Mouse (Mus musculus): ENCODE data around the gene BC034090.

Gene BC034090

DNA sequence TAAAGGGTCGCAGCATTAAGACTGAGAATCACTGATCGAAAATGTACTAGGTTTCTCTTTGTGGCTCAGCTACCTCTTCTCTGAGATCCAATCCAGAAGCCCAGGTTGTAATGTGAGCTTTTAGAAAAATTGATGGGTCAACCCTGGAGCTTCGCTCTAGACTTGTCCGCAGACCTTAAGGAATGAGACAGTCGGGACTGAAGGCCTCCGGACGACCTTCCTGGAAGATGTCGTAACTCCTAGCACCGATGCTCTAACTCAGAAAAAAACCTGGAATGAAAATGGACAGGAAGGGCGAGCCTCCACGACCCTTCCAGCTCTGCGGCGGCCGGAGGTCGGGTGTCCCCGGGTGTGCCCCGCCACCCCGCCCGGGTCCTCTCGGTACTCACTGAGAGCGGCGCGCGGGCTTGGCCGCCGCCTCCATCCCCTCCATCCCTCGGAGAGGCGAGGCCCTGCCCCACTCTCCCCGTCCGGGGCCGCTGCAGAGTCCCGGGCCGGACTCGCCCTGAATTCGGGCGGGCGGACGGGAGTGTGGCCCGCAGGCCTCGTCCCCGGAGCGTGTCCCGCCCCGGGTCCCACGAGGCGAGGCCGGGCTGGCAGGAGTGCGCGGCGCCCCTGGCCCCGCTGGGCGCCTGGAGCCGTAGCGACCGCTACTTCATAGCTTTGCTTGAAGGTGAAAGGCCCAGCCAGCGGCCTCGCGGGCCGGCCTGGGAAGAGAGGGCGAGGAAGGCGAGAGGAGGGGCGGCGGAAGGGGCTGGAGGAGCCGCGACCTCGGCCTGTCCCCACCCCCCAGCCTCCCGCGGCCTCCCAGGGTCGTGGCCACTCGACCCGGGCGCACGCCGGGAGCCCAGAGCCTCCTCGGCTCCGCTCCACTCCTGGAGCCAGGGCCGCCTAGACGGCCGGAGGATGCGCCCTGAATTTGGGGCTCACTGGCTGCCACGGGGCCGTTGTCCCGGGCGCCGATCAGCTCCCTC lies at the start of gene BC034090:
Gene BC034090 (minus strand): TSS at position 648 of the 974 bp plus-strand sequence.
- peak; percentile 79 for DNase-seq (ENCODE audit: low spot score)

DNA sequence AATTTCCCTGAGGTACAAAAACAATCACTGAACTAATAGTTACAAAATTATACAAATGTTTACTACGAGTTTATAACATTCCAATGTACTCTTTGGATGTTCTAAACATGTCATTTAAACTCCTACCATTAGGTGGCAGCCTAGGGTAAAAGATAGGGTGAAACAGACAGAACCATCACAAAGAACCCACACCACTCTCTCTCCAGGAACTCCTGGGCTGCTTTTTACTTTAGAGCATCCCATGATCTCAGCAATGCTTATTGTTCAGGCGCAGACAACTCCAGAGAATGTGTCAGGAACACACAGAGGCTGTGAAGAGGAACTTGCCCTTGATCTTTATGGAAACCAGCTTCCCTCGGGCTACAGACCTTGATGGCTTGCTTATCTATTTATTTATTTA lies 49.2 kb upstream of the BC034090 start:
- no peak for DNase-seq (ENCODE audit: low spot score)

DNA sequence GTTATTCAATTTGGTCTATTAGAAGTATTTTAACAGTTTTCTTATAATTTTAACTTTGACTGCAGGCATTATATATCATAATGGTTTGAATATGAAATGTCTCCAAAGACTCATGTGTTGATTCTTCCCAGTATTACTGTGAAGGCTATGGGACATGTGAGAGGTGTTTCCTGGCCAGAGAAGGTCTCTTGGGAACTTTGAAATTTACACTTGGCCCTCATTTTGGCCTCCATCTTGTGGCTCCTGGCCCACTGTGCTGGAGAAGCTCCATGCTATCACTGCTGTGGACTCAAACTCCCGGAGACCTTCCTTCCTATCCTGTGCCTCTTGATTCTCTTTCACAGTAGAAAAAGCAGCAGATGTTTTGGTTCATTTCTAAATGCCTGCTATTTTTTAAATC lies 45.2 kb upstream of the BC034090 start:
- DNase-seq (ENCODE audit: low spot score), result no peak

DNA sequence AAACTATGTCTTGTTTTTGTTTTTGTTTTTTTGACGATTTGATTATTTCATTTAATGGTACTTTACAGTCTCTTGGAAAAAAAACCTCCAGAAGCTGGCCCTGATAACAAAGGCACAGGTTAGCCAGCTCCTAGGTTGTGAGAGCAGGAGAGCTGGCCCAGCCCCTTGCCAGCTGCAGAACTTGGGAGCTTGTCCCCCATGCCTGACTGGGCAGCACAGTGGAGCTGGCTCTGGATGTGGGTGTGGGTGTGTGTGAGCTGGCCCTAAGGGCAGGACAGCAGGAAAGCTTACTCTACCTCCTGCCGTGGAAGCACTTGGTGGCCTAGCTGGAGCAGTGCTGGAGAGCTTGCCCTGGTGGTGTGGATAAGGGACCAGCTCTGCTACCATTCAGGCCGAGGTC lies 43.8 kb upstream of the BC034090 start:
- no peak for DNase-seq (ENCODE audit: low spot score)

DNA sequence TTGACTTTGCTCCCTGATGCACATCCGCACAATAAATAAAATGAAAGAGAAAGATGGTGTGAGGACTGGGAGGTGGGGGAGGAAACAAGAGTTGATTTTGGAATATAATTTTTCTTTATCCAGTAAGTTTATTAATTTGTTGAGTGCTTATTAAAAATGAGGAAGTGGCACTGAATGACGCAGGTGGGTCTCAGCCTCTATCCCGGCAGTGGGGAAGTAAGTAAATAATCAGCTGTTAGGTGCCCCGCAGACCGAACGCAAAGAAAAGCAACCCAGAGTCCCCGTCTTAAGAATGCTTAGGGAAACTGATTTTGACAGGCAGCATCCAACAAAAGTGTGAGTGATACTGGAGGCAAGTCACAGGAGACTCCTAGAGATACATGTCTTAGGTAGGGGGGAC lies 39.6 kb upstream of the BC034090 start:
- no peak for DNase-seq (ENCODE audit: low spot score)

DNA sequence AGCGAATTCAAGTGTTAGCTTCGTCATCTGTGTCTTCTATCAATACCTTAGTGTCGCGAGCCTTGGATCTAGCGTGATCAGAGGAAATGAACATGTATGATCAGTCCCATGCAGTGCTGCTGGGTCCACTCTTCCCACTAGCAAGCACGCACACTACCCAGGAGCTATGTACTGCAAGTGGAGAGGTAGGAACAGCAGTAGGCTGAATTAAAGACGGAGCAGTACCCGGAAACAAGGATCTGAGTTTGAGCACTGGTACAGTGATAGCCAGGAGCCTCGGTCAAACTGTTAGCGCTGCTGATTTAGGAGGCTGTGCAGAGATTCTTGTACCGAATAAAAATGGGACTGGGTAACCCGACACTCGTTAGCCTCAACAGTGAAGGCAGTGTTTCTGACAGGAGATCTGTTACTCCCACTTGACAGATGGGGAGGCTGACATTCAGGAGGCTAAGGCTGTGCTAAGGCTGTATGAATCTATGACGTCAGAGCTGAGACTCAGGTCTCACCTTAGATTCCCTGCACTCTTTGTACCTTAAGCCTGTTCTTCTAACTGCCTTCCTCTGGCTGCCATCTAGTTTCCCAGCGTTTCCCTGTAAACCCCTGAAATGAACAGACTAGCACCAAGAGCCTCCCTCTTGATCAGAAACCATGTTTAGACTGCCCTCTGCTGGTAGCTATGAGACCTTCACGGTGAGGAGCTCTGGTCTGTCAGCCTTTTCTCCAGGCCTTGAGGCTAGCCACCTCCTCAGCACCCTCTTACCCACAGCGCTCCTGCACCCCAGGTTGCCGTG lies 37.0 kb upstream of the BC034090 start:
- peak; percentile 72 for DNase-seq (ENCODE audit: low spot score)

DNA sequence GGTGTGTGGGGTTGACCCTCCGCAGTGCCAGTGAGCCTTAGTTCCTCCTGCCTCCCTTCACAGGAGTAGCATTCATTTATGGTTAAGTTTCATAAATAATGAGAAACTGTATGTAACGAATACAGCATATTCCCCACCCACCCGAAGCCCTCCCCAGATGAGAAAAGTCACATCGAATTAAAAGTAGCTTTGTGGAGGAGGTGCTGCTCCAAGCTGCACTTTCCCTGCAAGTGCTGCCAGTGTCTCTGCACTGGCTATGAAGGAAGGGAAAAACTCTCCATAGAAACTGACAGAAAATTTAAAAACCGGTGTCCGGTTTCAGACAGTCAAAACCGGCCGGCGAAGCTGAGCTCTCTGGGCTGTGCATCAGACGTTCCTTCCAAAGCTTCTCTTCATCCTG lies 36.1 kb upstream of the BC034090 start:
- DNase-seq (ENCODE audit: low spot score), result no peak

DNA sequence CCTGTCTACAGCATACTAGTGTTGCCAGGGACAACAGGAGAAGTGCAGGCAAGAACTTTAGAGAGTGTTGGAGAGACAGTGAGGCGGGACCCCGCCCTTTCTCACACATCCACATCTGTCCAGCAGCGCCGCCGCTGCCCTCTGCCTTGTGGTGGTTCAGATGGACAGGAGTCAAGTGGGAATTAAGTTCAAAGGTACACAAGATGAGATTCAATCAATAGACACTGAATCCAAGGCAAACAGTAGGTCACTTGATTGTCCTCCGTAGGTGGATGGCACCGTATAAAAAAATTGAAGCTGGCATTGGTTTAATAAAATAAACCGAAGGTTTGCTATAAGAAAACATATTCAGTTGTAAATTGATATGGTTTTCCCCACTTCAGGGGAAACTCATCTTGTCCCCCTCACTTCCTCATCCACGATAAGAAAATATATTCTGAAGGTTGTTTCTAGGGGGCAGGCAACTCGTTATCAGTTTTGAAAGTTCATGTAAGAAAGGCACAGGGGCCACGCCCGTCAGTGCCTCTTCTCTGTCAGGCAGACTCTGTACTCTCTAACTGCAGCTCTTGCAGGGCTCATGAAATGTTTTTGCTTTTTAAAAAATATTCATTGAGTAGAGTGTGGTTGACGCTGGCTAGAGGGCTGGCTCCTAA lies 32.3 kb upstream of the BC034090 start:
- no peak for DNase-seq (ENCODE audit: low spot score)

DNA sequence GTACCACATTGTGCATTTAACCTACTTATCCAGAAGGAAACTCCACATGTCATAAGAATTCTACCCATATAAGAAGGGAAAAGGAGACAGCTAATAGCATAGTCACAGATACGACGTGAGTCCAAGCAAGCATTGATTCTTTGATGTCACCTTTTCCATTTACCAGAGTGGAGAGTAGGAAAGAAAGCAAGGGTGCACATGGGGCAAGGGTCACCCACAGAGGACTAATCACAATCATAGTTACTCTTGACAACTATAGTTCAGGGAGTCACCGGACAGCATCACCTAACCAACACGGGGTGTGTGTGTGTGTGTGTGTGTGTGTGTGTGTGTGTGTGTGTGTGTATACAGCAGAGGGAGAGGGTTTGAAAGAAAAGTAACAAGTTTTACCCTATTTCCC lies 31.5 kb upstream of the BC034090 start:
- DNase-seq (ENCODE audit: low spot score), result no peak

DNA sequence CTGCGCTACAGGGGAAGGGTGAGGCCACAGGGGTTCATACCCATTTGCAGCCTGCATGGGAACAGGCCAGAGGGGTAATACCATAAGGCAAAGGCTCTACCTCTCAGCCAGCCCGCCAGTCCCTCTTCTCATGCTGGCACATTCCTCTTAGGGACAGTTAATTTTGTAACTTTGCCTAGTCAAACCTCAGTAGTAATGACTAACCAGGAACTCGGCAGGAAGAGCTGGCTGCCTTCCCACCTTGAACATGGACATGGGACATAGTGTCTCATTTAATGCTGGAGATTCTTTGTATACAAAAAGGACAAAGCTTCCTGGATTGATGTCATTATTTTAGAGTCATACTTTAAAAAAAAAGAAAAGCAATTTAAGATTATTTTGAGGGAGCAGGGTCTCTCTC lies 30.7 kb upstream of the BC034090 start:
- DNase-seq (ENCODE audit: low spot score), result no peak

DNA sequence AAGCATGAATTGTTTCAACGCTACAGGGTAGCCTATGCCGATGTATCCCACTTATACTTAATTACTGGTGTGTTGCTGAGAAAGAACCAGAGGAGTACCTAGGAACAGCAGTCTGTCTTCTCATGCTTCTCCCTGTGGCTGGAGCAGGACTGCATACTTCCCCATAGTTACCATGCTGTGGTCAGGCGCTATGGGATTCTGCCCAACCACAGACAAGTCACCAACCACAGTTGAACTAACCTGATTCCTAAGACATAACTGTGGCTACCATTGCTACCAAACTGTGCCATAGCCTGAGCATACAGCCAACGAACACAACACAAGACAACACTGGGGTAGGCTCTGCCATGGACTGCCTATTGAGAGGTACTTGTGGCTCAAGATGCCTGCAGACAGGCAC lies 28.7 kb upstream of the BC034090 start:
- no peak for DNase-seq (ENCODE audit: low spot score)

DNA sequence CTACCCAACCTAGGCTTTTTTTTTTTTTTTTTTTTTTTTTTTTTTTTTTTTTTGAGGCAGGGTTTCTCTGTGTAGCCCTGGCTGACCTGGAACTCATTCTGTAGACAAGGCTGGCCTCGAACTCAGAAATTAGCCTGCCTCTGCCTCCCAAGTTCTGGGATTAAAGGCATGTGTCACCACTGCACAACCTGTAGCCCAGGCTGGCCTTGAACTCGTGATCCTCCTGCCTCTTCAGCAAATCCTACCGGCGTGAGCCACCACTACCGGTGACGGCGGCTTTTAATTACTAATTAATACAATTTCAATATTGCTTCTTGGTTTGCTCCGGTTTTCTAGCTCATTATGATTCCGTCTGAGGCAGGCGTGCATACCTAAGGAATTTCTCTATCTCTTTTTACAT lies 18.3 kb upstream of the BC034090 start:
- DNase-seq (ENCODE audit: low spot score), result peak; percentile 34

DNA sequence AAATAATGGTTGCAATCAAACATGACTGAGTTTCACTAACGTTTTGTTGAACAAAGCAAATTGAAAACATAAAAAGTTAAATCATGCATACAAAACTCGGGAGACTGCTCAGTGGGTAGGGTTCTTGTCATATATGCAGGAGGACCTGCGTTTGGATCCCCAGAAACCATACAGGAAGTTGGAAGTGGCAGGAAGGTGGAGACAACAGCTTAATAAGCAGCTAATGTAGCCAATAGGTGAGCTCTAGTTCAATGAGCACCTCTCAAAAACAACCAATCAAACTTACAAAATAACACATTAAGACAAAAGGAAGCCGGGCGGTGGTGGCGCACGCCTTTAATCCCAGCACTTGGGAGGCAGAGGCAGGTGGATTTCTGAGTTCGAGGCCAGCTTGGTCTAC lies 10.1 kb upstream of the BC034090 start:
- peak; percentile 16 for DNase-seq (ENCODE audit: low spot score)

DNA sequence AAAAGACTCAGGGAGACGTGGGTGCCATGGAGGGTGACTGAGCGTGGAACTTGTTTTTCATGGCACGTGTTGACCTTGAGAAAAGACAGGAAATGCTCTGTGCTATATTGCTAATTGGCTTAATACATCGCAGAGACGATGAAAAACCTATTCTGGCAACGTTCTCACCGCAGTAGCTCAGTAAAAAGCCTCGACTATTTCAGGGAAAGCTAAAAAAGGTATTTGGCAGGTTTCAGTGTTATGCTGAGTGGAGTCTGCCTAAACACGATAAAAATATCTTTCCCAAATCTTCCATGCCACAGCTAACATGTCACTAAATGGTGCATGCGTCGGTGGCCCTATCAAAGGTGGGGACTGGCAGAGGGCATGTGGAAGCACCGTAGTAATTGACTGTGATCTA lies 8.9 kb upstream of the BC034090 start:
- peak; percentile 16 for DNase-seq (ENCODE audit: low spot score)

DNA sequence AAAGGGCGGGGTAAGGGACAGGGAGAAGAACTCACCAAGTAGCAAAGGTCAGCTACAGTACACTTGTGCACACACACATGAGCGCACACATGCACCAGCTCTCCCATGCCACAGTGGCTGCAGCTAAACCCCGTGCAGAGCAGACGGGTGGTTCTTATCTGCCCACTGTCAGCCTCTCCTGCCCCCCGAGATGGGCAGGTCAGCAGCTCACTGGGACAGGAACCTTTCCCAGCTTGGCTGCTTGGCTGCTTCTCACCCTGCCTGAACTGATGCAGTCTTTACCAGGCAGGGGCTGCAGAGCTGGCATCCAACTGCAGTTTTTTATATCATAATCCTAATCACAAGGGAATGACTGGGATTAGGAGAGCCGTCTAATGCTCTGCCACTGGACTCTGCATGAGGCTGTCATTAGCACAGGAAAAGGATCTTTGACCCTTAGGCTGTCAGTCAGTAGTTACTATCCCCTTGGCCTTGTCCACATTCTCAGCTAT lies 8.4 kb upstream of the BC034090 start:
- DNase-seq (ENCODE audit: low spot score), result peak; percentile 32

DNA sequence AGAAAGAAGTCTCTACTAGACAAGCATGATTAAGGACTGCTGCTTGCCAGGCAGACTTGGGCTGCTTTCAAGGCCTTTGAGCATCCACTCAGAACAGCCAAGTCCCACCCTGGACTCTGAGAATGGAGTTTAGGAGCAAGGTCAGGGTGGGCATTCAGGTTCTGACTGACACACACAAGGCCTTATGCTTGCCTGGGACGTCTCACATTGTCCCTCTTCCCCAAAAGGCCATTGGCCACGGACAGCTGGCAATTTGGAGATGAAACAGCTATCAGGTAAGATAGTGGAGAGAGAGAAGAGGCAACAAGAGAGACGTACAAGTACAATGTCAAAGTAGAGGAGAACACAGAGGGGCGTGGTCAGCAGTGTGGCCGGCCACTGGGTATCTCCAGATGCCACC lies 7.4 kb upstream of the BC034090 start:
- peak; percentile 32 for DNase-seq (ENCODE audit: low spot score)

DNA sequence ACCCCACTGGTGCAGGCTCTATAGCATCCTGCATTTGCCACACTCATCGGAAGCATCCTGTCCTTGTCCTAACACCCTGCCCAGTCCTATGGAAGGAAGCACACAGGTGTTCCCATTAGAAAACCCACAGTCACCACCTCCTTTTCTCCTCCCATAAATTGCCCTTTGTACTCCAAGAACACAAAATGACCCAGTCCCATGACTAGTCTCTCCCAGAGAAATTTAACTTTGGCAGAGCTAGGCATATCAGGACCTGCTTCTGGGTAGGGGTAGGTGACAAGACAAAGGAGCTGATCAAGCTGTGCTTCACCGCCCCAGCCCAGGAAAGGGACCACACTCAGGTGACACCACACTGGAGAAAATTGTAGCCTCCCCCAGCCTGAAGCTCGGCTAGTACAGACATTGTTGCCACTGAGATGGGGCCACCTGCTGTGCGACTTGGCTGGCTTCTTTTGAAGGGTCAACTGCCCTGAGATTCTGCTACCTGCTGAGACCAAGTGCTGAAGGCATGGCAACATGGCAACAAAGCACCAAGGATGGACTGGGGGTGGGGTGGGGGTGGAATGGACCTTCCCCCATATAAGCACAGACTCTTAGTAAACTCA lies 6.4 kb upstream of the BC034090 start:
- peak; percentile 35 for DNase-seq (ENCODE audit: low spot score)

DNA sequence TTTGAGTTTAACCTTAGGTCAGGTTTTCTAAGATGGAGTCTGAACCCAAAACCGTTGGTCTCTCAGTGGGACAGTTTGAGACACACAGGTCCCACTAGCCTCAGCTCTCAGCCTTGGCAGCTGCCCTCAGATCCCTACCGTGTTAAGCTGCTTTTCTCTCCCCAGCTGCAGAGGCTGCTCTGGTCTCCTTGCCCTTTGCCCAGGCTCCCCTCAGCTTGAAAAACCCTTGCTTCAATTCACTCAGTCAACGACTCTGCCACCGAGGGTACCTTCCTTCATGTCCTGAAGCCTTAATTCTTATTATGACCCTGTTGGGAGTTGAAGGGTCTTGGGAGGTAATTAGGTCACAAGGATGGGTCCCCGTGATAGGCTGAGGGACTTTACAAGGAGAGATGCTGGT lies 5.7 kb upstream of the BC034090 start:
- peak; percentile 29 for DNase-seq (ENCODE audit: low spot score)

DNA sequence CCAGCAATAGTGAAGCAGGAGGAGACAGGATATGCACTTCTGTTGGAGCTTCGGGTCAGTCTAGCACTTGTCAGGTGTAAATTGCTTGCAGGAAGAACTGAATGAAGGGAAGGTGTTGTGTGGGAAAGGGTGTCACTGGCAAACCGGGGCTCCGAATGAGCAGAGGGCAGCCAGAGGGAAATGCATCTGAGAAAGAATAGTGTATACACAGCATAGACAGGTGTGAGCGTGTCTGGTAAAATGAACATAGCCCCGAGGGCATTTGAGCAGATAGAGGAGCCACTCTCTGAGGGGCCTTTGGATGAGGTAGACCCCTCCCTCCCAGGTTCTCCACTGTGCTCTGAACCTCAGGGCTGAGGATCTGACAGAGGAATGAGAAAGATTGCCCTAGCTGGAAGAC lies 3.8 kb upstream of the BC034090 start:
- DNase-seq (ENCODE audit: low spot score), result peak; percentile 32

DNA sequence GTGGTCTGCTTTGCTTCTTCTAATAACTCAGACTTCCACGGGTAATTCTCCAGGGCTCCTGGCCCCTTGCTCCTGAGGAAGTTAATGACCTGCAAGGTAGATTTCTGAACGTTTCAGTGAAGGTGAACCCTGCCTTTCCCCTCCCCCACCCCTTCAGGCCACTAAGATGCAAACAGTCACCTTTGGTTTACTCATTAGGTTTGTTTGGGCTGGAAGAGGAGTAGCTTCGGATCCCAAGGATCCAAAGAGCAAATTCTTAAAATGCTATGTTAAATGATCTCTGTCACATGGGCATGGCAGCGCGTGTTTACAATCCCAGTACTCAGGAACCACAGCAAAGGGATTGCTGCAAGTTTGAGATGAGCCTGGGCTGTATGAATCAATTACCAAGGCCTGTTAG lies 3.2 kb upstream of the BC034090 start:
- no peak for DNase-seq (ENCODE audit: low spot score)

DNA sequence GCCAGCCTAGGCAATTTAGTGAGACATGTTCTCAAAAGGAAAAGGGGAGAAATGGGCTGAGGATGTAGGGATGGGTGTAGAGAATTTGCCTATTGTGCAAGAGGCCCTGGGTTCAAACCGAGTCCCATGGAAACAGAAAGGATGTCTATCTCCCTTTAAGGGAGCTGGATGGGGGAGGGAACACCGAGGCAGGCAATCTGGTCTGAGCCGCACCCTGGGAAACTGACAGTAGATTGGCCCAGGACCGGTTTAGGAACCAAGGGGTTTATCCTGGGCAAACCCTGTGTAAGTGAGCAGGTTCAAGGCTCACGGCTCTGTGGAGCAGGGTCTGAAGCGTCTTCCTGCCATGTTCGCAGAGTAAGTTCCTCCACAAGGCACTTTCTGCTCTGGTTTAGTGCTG lies 1.3 kb upstream of the BC034090 start:
- peak; percentile 41 for DNase-seq (ENCODE audit: low spot score)

DNA sequence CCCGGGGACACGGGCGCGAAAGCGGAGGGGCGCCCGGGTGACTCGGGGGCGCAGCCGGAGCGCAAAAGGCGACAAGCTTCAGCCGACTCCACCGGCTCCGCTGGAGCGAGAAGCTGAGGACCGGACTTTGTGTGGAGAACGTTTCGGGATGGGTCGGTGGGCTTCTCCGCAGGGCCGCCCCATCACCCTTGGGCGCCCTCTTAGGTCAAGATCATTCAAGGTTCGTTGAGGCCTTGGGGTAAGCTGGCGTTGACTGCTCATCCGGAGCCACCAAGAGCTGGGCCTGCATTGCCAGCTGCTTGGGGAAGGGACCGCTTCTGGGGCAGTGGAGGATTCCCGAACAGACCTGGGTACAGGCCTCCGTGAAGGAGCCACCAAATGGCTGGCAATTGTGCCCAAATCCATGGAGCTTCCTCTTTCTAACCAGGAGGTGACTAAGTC lies 547 bp upstream of the BC034090 start:
- DNase-seq (ENCODE audit: low spot score), result no peak
